Mouse (Mus musculus) macrophage (primary cell): ENCODE results near the gene Ano3. TPM values are rescaled to one million over a fixed set of nuclear protein-coding genes. Genes with fewer than 3 reads are reported as not detected.

ENCODE experiments used
- H3K27ac ChIP-seq: fragments of 350-480 bp; formaldehyde crosslinking; 2 replicates; pipeline ENCODE4 v1.9.0; 2021
- H3K36me3 ChIP-seq: fragments of 350-480 bp; formaldehyde crosslinking; 2 replicates; pipeline ENCODE4 v1.9.0; 2021; ENCODE audit errors: inconsistent target
- H3K4me3 ChIP-seq: fragments of 350-480 bp; formaldehyde crosslinking; 2 replicates; pipeline ENCODE4 v1.9.0; 2021; ENCODE audit errors: inconsistent target
- H3K79me2 ChIP-seq: fragments of 350-480 bp; formaldehyde crosslinking; 2 replicates; pipeline ENCODE4 v1.9.0; 2021; ENCODE audit errors: inconsistent target
- WGBS: methylation state at CpG from one replicate; pipeline ENCODE4 v1.1.7; 2026; ENCODE audit warnings: inconsistent platforms; ENCODE audit not compliant: missing documents; 5-methylcytosine and 5-hydroxymethylcytosine counted together
- polyA plus RNA-seq: library from polyadenylated mRNA; stranded (reverse); fragments of 250-400 nt; gene quantifications from 3 replicates; pipeline ENCODE4 v1.2.4, GENCODE M21; 2018; ENCODE audit warnings: inconsistent platforms

The Ano3 gene
- polyA plus RNA-seq, 1 experiment from 2014 or later, result not detected

DNA sequence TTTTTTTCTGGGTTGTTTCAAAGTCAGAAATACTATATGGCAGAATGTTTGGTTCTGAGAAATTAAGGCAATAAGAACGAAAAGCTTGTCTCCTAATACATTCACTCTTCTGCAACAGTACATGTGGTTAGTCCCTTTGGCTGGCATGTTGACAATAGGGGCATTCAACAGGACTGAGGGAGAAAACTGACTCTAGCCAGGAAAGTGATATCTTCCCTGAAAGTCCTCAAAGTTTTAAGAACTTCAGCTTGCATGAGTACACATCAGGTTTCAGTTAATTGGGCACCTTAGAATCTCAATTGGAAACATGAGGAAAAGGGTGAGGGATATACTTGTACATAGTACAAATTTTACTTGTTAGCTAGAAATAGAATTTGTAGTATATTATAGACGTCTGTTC is 212.7 kb downstream of the Ano3 start:
- H3K27ac ChIP-seq, result no peak overlapping the region
- WGBS, result 61% methylated on average over 2 of the region's 2 CpGs
- no peak overlapping the region for H3K4me3 ChIP-seq
- H3K79me2 ChIP-seq, result no peaks in the 10 kb centered on the region
- no peaks in the 10 kb centered on the region for H3K36me3 ChIP-seq

DNA sequence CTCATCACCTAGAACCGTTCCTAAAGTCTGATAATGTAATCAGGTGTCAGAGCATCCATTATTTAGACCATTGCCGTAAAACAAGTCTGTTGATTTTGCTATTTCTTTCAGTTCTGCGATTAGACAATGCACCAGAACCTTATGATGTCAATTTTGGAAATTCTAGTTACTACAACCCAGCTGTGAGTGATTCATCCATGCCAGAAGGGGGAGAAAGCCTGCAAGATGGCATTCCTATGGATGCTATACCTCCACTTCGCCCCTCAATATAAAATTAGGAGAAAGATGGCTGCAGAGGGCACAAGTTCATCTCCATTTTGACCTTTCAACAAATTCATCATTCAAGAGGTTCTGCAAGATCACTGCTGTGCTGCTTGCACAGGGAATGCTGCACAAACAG is 213.5 kb downstream of the Ano3 start:
- Histone ChIP-seq H3K4me3 (no peak overlapping the region), H3K79me2 (no peaks in the 10 kb centered on the region), H3K27ac (no peak overlapping the region), H3K36me3 (no peaks in the 10 kb centered on the region)
- WGBS, result 78% methylated on average over 4 of the region's 4 CpGs

DNA sequence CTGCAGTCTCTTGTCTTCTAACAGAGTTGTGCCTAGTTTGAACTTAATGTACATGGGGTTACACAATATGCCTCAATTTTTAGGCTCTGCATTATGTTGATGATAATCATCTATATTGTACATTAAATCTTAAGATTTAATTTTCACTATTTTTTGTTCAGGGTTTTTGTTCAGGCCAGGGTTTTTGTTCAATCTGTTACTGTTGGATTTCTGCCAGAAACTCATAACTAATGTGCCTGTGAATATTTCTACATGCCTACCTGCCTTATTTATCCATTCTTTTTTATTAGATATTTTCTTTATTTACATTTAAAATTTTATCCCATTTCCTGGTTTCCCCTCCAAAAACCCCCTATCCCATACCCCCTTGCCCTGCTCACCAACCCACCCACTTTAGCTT is 224.6 kb downstream of the Ano3 start:
- Histone ChIP-seq H3K79me2 (no peaks in the 10 kb centered on the region), H3K27ac (no peak overlapping the region), H3K4me3 (no peak overlapping the region), H3K36me3 (no peaks in the 10 kb centered on the region)

DNA sequence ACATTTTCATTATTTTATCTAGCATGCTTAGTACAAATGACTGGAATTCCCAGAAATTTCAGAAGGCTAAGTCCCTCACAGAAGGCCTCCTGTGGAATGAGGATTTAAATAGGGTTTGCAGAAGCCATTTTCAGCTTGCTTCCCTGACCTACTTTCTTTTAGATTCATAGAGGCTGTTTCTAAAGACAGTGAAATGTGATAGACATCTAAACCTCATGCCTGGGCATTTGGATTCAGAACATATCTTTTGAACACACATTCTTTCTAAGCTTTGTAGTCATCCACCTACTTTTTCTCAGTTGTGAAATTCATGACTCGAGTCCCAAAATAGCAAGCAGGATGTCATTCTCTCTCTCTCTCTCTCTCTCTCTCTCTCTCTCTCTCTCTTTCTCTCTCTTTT is 228.5 kb downstream of the Ano3 start:
- WGBS, result 60% methylated on average over 1 of the region's 1 CpGs
- no peaks in the 10 kb centered on the region for H3K79me2 ChIP-seq
- no peak overlapping the region for H3K4me3 ChIP-seq
- no peak overlapping the region for H3K27ac ChIP-seq
- H3K36me3 ChIP-seq, result no peaks in the 10 kb centered on the region

DNA sequence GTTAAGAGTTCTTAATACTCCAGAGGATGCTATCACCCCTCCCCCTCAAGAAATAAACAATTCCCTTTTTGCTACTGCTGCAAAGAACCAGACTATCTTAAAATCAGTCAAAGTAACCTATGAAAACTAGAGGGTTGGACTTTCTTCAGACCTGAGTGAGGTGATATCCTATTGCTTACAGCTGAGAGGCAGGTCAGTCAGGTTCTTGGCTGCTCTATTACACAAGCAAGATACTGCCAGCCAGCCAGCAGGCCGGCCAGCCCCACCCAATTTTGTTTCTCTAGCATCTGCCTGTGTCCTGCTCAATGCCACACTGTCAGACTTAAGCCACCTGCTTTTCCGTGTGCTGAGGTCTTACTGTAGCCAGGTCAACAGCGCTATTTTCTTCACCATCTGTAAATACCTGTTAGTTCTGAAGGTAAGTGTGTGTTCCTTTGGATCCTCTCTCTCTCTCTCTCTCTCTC is 229.4 kb downstream of the Ano3 start, which contains the start of gene Muc15:
Muc15 (plus strand) TSS at position 51 of the 464 bp plus-strand sequence.
- 52% methylated on average over 3 of the region's 3 CpGs for WGBS
- Histone ChIP-seq H3K36me3 (no peaks in the 10 kb centered on the region), H3K27ac (no peak within 1 kb of the TSS)

DNA sequence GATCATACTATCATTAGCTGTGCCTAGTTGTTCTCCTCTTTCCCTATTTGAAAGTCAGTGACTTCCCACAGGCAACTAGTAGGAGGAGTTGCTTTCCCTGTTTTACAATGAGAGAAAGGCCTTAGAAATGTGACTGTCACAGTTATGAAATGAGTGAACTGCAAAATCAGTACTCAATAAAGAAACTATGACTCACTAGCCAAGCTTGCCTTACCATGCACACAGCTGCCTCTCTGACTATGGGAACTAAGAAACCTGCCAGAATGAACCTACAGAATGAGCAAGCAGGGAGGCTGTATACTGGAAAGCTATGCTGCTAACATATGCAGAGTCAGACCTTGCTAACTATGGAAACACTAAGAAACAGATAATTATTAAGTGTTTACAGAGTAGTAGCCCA is 231.7 kb downstream of the Ano3 start:
- Histone ChIP-seq H3K36me3 (no peaks in the 10 kb centered on the region), H3K27ac (no peak overlapping the region), H3K4me3 (no peak overlapping the region), H3K79me2 (no peaks in the 10 kb centered on the region)

More for the DNA sequence above, 229.4 kb downstream of the Ano3 start, which contains the start of gene Muc15:
- Histone ChIP-seq H3K79me2 (no peaks in the 10 kb centered on the region), H3K4me3 (no peak within 1 kb of the TSS)

DNA sequence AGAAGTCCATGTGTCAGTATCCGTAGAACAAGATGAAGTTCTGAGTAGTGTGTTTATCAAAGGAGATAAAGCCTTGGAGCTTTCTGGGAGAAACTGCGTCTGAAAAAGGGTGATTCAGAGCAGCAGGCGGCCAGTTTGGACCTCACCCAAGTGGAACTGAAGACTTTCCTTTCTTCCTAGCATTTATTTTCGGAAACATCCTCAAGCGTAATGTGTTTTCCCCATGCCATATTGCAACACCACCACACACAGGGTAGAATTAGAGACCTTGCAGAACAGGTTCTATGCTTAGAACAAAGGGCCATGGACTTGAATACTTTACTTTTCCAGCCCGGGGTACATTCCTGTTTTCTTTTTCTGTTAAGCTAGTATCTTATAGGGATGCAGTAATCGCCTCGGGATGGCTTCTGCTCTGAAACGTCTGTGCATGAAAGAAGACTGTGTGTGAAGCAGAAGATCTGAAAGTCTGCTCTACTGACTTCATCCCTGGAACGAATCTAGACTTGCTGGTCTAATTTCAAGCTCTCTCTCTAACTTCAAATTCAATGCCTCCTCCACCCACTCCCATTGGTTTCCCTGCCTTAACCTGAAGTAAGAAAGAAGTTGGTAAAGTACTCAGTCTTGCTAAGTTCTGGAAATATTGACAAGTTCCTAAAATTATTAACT is 240.5 kb downstream of the Ano3 start:
- Histone ChIP-seq H3K79me2 (no peaks in the 10 kb centered on the region), H3K4me3 (no peak overlapping the region)
- WGBS, result 83% methylated on average over 10 of the region's 10 CpGs

DNA sequence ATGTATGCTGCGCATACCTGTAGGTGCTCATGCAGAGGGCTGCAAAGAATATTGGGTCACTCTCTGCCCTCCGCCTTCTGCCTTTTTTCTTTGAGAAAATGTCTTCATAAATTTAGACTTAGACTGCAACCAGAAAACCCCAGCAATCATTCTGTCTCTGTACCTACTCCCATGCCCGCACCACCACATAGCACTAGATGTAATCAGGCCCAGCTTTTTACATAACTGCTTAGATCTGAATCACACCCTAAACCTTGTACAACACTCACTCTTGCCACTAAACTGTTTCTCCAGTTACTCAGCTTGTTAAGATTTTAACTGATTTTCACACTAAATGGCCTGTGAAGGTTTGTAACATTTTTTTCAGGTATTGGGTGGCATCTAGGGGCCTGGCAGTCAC is 241.3 kb downstream of the Ano3 start:
- H3K27ac ChIP-seq, result no peak overlapping the region
- WGBS, result 83% methylated on average over 3 of the region's 3 CpGs
- H3K79me2 ChIP-seq, result no peaks in the 10 kb centered on the region
- no peak overlapping the region for H3K4me3 ChIP-seq
- H3K36me3 ChIP-seq, result no peaks in the 10 kb centered on the region

More for the DNA sequence above, 240.5 kb downstream of the Ano3 start:
- H3K36me3 ChIP-seq, result no peaks in the 10 kb centered on the region
- H3K27ac ChIP-seq, result no peak overlapping the region

DNA sequence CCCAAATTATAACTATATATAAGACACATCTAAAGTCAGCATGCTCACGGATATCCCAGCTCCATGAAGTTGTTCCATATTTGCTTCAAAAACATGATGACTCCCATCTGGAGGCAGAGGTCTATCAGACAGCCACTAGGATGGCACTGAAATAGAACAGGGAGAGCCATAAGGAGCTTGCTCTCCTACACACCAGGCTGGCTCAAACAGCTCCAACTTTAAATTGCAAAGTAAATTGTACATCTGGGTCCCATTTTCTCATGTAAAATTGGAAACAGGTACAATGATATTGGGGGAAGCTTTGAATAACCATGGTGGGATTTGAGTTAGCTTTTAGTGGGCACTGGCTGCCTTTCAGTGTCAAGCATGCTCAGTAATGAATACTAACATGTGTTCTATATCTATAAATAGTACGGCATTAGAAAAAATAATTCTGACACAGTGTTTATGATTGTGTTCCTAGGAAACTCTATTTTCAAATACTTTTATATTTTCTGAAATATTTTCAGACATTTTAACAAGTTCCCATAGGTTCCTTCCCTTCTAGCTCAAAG is 279.6 kb downstream of the Ano3 start:
- Histone ChIP-seq H3K79me2 (no peaks in the 10 kb centered on the region), H3K4me3 (no peak overlapping the region), H3K27ac (no peak overlapping the region), H3K36me3 (no peaks in the 10 kb centered on the region)
- WGBS, result 90% methylated on average over 2 of the region's 2 CpGs

DNA sequence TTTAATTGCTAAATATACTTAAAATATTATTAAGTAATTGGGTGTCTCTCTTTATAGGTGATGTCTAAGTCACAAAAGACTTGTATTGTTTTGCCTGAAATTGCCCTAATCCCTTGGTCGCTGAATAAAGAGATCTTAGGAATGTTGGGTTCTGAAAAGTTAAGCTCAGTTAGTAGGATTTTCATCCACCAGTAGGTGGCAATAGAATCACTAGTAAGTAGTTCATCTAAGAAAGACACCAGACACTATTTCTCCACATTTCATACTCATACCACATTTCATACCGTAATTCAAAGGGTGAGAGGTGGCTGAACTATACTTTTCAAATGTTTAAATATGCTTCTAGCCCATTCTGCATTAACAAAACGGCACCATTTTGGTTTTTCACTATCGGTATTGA is 287.4 kb downstream of the Ano3 start:
- H3K36me3 ChIP-seq, result no peaks in the 10 kb centered on the region
- H3K27ac ChIP-seq, result no peak overlapping the region
- no peak overlapping the region for H3K4me3 ChIP-seq
- WGBS, result 48% methylated on average over 4 of the region's 4 CpGs
- H3K79me2 ChIP-seq, result no peaks in the 10 kb centered on the region

DNA sequence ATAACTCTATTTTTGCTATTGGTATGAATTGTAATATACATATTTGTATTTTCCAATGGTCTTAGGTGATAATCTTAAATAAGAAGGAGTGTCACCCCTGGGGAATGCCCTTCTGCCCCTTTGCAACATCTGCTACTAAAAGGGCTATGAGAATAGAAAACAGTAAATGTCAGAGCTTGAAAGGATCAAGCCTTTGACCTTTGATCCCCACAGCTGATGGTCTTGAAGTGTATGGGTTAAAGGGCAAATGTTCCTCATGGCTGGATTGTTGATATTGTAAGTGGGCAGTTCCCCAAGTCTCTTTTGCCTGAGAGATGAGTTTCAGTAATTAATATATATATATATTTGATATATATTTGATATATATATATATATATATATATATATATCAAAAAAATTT is 305.9 kb downstream of the Ano3 start:
- Histone ChIP-seq H3K36me3 (no peaks in the 10 kb centered on the region), H3K79me2 (no peaks in the 10 kb centered on the region), H3K27ac (no peak overlapping the region), H3K4me3 (no peak overlapping the region)

DNA sequence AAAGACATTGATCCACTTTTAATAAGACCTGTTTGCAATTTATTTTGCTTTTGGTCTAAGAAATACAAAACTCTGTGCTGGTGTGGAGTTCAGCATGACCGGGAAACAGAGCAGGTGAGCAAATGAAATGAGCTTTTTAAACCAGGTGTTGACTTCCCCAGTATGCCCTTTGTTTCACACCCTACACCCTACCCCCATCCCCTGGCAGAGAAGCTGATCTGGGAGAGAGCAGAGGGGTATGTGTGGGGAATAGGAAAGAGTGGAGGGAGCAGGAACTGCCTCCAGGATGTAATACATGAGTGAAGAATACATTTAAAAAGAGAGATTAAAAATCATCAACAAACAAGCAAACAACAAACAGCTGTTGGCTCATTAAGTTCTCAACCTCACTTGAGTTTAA is 306.4 kb downstream of the Ano3 start:
- H3K36me3 ChIP-seq, result no peaks in the 10 kb centered on the region
- WGBS, result 77% methylated on average over 1 of the region's 1 CpGs
- H3K79me2 ChIP-seq, result no peaks in the 10 kb centered on the region
- no peak overlapping the region for H3K4me3 ChIP-seq
- H3K27ac ChIP-seq, result no peak overlapping the region

Other genes with a start within 250 kb of the Ano3 start
- gene Muc15, start 229.6 kb downstream of the Ano3 start, polyA plus RNA-seq, result not detected in 3 replicates
- not detected in 3 replicates for gene Gm13941, start 155.1 kb upstream of the Ano3 start, polyA plus RNA-seq
- gene Gm15130, start 202.0 kb upstream of the Ano3 start, polyA plus RNA-seq, result not detected in 3 replicates